Mouse (Mus musculus) layer of hippocampus, postnatal 14 days (tissue): ENCODE results near the gene Dbt. TPM values are rescaled to one million over a fixed set of nuclear protein-coding genes. Genes with fewer than 3 reads are reported as not detected.
A peak's percentile ranks its signal among the peaks of the same experiment; 100 is the strongest.

Experiments used
- DNase-seq, 2 experiments: peaks; one replicate each; pipeline ENCODE4 v3.0.0; 2021 to 2022; ENCODE audit warnings: low spot score in 2 of 2, mixed read lengths in 1 of 2
- long read RNA-seq, 2 experiments: library from polyadenylated mRNA; stranded (forward); transcript quantifications; one replicate each; pipeline ENCODE4 v2.0.0; 2021
- total RNA-seq, 2 experiments: library from RNA; stranded (reverse); gene quantifications; 2 replicates each; pipeline ENCODE4 v1.2.3; 2021

Gene Dbt
- 10 to 100 TPM; 22.1 to 23.8 TPM for total RNA-seq
- long read RNA-seq, experiment 1, transcript Dbt-201 (11 exons, 3,301 nt), result major isoform, 22 of 30 reads
- long read RNA-seq, experiment 1, partial matches to known transcripts, result 2 of 30 reads
- long read RNA-seq, experiment 1, other reads (novel, unspliced or antisense), result 6 of 30 reads
- long read RNA-seq, experiment 2, transcript Dbt-201 (11 exons, 3,301 nt), result major isoform, 13 of 23 reads
- long read RNA-seq, experiment 2, partial matches to known transcripts, result 3 of 23 reads
- long read RNA-seq, experiment 2, other reads (novel, unspliced or antisense), result 7 of 23 reads

DNA sequence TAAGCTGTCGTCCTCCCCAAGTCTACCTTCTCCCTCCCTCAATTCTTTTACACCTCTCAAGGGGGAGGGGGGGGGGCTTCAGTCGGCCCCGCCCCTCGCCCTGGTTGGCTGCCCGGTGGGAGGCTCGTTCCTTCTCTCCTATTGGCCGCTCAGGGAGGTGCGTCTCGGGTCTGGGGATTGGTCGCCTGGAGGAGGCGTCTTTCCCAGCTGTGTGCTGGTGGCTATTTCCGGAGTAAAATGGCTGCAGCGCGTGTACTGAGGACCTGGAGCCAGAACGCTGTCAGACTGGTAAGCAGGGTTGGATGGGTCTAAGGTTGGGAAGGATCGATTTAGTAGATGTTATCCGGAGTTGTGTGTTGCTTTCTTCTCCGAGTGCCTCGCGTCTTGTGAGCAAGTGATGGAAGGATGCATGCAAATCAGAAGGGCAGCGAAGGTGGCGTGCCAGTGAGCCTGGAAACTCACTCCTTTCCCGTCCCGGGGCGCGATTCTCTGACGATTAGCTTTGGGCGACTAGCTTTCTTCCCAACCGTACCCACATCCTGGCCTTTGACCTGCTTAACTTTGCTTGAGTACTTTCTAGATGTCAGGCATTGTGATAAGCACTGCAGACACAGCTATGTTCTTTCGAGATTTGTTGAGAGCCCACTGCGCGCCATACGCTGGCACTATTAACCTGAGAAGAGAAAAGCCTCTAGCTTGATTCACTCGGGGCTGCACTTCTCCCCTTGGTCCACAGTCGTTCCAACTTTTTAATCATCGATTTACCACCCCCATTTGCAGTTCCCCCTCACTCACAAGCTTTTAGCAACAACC, at the start of gene Dbt:
Gene Dbt, plus strand, starts transcription at position 167 of the 813 bp plus-strand sequence.
- peak; percentile 81 to 90 for DNase-seq

DNA sequence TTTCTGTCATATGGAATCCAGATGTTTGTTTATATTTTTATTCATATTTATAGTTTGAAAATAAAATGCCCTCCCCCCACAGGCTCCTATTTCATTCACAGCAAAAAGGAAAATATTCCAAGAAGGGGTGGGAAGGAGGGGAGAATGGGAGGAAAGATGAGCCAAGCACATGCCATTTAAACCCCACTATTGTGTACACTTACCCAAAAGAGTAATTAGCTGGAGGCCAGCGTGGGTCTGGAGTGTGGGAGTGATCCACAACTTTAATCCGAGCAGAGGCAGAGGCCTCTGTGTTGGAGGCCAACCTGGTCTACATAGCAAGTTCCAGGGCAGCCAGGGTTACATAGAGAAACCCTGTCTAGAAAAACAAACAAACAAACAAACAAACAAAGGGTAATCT, 48.6 kb upstream of the Dbt start:
- no peak for DNase-seq

DNA sequence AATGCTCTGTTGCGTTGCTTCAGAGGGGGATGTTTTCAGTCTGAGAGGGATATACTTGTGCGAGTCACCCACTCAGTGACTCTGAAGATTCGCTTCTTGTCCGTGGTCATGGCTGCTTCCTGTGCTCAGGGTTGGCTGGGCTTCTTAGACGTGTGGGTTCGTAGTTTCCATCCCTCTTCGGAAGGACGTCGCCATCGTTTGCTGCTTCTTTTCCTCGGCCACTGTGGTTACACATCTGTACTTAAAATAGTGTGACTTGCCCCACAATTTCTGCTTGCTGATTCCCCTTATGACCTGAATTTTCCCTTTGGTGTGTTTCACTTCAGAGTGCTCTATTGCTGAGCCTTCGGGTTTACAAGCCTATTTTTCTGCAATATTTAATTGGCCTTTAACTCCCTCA, 47.2 kb upstream of the Dbt start:
- DNase-seq, result no peak

DNA sequence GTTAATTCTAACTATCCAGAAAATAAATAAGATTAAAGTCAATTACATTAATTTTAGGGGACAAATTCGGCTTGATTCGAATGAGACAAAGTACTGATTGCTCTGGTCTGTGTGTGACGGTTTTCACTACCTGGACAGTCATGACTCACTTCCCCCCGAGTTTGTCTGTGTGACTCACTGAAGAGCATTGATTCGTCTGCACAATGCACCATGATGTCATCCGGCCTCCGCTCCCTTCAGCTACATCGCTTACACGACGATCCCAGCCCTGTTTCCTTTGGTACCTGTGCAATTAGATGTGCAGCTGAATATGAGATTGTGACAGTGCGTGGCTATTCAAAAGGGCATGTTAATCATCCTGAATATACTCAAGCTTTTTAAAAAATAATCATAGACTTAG, 38.3 kb upstream of the Dbt start:
- no peak for DNase-seq

DNA sequence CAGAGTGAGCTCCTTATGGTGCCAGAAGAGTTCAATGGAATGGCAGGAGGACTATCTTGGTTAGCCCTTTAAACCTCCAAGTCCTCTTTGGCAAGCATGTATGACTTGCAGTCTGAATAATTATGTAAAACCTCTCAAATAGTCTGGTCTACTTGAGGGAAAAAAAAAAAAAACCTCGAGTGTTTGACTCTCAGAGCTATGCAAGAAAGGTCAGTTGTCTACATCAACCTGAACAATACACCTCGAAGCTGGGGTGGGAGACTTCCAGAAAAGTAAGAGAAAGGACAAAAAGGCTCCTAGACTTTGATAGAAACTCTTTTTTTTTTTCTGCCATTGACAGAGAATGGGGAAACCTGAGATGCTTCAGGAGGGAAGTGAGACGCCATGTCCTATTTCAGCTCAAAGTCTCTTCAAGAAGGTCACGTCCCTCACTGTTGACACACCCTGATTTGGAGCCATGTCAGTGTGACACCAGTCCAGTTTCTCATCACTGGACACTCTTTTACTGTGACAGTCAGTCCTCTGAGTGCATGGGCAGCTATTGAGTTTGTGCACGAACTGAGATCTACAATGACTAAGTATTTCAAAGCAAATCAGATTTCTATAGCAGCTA, 36.1 kb upstream of the Dbt start:
- no peak for DNase-seq

DNA sequence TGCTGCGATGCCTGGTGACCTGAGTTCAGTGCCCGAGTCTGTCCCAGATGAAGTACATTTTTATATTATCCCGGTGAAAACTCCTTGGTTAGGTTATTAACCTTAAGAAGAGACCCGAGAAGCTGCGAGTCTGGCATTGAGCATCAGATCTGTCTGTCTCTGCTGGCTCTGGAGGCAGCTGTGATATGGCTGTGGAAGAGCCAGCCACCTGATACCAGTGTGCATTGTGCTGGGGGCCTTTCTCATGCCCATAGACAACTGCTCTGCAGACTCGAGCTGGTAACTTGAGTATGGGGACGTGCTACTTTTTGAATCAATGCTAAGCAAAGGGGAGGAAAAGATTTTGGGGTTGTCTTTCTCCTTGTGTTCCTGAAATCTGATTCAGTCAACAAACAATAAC, 35.5 kb upstream of the Dbt start:
- no peak for DNase-seq

DNA sequence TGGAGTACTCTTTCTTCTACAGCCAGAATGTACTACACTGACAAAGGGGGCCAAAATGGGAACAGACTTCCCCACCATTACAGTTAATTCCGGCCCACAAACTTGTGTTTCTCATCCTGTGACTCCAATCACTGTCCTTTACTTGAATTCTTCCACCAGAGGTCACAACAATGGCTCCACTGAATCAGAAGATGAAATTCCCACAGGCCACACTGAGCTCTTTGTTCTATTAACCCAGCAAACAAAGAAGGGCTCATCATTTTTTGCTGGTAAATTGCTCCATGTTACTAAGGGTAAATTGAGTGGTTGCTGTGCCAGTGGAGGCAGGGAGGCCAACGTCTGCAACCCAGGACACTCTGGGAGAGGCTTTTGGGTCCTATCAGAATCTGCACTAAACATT, 32.8 kb upstream of the Dbt start:
- DNase-seq, result no peak

DNA sequence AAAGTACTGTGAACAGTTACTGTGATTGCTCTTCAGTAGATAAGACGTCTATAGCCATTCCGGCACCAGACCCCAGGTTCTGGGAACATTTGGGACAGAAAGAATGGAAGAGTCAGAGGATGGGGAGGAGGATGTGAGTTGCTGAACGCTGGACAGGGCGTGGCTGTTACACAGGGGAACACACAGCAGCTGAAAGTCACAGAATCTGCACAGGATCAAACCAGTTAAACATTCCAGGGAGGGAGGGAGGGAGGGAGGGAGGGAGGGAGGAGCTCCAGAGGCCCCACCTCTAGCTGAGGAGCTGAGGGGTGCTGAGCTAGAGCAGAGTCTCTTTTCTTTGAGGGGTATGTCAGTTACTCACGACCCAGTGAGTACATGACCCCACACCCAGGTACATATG, 31.9 kb upstream of the Dbt start:
- DNase-seq, result no peak

DNA sequence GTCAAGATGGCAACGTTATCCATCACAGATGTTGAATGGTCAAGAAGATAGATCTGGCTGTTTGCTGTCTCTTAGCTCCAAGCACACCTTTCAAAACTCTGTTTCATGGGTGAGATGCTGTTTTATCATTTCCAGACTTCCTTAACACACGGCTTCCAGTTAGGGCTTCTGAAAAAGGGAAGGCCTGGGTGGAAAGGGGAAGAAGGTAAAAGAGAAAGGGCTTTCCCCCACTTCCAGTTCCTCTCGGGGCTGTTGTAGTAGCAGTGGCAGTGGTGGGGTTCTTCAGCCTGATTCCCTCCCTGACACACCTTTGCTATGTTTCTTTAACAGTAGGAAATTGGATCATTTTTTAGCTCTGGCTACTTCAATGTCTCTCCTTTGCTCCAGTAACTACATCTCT, 30.1 kb upstream of the Dbt start:
- DNase-seq, result no peak

DNA sequence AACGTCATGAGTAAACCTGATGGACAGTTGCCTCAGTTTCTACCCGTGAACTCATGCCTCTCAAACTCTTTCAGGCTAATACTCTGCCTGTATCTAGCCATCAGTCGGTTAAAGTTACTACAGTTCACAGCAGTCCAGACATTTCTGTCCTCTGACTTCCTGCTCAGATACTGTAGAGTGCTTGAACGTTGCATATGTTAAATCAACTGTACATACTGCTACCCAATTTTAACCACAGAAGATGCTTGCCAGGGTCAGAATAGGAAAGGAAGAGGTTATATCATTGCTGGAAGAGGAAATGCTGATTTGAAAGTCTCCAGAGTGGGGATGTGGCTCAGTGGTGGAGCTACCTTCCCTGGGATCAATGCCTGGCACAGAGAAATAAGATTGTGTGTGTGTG, 29.6 kb upstream of the Dbt start:
- no peak for DNase-seq

DNA sequence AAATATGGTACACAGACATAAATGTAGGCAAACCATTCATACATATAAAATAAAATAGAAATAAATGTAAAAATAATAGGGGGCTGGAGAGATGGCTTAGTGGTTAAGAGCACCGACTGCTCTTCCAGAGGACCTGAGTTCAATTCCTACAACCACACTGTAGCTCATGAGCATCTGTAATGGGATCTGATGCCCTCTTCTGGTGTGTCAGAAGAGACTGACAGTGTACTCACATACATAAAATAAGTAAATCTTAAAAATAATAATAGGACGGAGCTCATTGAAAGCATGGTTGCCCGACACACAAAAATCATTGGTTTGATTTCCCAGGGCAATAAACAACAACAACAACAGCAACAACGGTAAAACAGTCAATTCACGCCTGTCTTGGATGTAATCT, 21.9 kb upstream of the Dbt start:
- DNase-seq, result no peak

DNA sequence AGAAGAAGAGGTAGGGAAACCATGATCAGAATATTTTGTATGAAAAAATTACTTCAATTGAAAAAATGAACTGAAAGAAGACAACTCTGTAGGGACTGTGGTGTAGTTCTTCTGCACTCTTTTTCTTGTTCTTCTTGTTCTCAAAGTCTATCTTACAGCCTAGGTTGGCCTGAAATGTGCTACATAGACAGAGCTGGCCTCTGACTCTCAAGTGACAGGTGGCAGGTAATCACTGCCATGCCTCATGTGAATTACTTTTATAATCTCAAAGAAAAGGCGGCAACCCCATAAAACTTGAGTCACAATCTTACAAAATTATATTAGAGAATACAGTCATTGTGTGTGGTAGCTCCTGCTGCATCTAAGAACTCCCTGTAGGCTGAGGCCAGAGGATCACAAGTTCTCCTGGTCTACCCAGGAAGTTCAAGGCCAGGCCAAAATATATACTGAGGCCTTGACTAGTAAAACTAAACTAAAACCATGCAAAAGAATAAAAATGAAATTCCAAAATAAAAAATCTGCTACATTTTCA, 20.9 kb upstream of the Dbt start:
- DNase-seq, result no peak

DNA sequence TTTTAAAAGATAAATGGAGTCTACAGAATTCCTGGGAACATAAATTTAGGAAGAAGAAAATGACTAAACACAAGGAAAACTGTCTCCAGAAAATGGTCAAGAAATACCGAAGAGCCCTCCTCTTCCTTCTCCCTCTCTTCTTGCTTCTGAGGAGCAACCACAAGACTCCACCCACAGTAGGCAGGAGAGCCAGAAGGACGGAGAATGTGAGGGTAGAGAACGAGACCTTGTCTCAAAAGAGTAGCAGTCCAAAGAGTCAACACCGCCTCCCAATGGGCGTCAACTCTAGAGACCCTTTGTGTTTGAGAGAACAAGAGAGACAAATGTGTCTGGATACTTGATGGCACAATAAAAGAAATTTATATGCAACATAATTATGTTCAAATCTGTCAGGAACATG, 19.2 kb upstream of the Dbt start:
- DNase-seq, result no peak

DNA sequence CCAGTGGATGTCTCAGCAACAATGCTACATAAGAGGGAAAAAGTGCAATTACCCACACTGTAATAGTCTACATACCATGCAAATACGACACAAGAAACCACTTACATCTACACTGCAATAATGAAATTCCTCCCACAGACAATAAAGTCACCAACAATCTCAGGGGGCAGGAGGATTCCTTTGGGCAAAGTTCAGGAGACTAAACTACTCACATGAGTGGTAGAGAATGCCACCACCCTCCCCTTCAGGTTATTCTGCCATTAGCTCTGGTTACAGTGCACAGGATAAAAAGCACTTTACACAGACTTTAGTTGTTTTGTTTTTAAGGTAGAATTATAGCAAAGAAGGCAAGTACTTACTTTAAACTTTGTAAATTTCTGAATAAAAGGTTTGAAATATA, 17.2 kb upstream of the Dbt start:
- DNase-seq, result no peak

DNA sequence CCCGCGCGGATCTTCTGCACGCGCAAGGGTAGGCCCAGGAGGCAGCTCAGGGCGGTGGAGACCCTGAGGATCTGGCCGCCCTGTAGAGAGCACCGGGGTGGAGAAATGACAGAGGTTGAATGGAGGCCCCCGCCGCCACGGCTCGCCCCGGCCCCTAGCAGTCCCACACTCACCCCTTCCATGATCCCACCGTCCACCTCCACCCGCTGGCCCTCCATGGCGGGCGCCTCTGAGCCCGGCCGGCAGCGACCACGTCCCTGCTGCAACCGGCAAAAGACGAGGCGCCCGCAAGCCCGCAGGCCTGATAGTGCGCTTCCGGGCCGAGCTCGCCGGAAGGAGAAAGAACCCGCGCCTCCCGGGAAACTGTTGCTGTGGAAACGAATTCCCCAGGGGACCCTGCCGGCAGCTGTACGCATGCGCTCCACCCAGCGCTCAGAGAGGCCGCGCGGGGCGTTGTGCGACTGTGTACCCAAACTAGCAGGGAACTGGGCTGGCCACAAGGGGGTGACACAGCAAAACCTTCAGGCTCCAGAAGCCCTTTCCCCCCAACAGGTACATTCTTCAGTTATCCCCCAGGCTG, 5.0 kb upstream of the Dbt start, which contains the start of gene Rtca:
Gene Rtca, minus strand, starts transcription at position 437 of the 580 bp plus-strand sequence.
- DNase-seq, result peak; percentile 98 to 99

DNA sequence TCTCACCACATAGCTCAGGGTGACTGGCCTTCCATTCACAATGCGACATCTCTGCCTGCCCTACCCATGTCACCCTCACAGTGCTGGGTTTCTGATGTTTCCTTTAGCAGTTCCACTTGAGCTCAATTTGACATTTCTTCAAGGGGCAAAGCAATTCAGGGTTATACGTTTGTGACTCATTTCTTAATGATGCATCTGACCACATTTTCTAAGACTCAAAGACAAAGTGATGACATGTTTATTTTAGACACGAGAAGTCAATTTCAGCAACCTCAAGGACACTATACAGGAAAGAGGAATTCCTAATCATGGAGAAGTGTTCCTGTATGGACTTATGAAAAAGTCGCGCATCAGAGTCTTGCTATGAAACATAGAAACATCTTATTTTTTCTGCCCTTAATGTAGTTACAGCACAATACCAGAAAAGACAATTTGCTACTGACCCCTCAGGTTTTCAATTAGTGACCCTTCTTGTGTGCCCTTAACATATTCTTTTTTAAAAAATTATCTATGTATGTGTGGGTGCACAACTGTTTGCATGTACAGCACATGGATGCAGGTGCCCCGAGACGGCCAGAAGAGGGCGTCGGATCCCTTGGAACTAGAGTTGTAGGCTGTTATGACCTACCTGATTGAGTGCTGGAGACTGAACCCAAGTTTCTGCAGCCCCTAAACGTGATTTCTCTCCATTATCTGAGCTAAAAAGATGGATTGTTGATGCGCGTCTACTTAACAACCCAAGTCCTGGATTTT, 543 bp upstream of the Dbt start:
- DNase-seq, result peak in 1 of 2 experiments; percentile 31

DNA sequence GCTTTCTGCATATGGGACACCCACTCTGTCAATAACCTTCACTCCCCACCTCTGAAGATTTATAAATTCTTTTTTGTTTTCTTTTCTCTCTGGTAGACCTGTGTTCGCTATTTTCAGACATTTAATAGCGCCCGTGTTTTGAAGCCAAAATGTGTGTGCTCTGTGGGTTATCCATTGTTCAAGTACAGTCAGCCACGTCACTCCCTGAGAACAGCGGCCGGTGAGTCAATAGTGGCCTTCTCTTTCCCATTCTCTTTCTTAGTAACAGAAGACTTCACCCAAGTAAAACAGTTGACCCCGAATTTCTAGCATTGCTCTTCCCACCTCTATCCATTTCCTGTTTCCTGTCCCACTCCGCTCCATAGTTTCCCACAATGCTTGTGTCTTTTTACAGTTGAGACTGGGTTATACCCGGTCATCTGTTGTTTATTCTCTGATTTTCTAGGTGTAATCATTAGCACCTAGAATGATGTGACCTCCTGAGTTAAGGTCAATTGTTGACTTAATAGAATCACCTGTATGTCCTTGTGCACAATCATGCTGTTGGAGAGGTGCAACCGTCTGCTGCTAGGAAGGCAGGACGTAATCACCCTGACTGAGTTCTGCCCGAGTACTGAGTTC, 7.4 kb downstream of the Dbt start:
- no peak for DNase-seq

DNA sequence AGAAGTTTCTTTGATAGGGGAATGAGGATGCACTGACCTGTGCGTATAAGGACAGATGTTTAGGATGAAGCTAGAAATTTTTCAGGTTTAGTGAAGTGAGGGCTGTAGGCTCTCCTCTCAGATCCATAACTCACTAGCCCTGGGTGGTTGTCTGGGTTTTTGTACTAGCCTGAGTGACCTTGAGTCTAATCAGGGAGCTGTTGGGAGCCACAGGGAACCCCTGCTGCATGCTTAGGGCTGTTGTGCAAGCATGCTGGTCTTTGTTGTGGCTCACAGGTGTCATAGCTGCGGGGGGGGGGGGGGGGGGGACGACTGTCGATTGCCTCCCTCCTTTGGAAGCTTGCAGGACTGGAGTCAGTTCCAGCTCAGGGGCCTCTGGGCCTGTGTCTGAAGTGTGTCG, 16.9 kb downstream of the Dbt start:
- no peak for DNase-seq

DNA sequence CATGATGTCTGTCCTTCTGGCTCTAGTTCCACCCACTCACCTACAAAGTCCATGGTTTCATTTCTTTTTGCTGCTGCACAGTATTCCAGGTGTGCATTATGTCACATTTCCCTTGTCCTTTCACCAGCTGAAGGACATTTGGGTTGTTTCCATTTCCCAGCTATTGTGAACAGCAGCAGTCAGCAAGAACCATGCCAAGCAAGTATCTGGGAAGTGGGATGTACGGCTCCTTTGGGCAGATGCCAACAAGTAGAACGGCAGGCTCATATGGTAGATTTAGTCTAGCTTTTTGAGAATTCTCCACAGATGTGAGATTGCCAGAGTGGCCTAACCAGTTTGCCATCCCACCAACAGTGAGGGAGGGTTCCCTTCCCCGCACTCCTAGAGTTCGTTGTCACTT, 18.0 kb downstream of the Dbt start:
- DNase-seq, result no peak

DNA sequence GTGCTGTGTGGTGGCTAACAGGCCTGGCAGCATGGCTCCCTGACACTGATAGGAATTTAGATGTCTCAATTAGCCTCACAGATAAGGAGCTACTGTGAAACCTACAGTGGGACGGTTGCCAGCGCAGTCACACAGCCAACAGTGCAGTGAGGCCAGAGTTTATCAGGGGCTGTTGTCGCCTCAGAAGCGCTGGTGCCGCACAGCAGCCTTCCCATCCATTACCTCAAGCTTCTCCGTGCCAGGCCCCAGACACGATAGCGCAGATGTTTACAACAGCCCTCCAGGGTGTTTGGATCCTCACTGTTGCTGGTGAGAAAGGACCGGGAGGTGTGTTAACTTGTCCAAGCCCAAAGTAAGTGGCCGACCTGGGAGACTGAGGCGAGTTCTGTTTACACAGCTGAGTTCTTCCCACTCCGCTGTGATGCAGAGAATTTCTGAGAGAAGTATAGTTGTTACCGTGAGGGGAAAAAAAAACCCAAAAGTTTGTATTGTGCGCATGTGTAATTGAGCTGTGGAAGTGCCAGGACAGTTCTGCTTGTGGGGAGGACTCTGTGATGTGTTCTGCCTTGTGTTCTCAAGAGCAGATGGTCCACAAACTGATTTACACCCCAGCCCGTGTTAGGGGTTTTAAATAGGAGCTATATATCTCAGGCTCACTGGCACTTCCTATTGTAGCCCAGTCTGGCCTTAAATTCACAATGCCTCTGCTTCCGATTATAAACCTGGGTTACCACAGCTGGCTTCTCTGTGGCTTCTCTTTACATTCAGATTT, 23.7 kb downstream of the Dbt start:
- DNase-seq, result peak in 1 of 2 experiments; percentile 56
